Mouse (Mus musculus): ENCODE measurements at regions not wholly inside any gene's neighbourhood (a gene's known extent, or its start where the extent isn't known, plus 50 kb on each side); places are given as distances from the start of the nearest gene placed in this dataset.

DNA sequence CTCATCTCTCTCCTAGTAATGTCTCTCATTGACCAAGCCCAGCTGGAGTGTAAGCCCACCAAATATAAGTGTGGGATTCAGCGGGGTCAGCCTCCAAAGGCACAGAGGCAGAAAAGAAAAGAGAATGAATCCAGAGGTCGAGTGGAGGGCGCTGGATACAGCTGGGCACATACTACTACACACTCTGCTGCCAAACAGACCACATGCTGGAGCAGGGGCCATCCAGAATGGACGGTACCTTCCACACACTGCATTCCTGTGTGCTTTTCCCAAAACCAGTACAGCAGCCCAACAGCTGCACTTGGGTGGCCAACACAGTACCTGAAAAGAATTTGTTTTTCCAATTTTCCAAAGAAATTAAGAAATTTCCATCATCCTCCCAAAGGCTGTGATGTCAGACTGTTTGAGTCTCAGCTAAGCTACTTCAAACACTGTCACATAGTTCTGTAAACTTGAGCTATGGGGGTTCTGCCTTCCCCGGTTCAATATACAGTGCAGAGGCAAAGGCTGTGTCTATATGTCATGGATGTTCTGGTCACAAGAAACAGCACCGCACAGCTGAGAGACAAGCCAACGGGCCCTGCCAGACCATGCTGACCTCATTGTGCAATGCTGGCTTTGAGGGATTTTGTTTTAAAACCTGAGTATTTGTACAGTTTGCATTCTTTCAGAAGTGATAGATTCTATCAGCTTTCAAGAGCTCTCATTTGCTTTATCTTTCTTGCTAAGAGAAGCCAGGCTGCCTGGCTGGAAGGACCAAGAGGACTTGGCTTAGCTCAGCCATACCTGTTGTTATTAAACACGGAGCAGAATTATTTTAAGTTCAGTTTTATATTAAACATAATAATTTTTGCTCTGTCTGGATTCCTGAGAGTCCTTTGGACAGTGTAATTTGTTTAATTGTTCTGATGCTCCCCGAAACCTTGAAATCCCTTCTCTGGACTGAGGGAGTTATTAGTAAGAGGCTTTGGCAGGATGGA lies 200.3 kb upstream of the Myocd start:
- no peaks in the 10 kb centered on the region for H3K36me3 ChIP-seq (ENCODE audit: control insufficient read depth, insufficient read depth)
- H3K9ac ChIP-seq (ENCODE audit: low read depth, low read length) = no peak overlapping the region
- no peaks in the 10 kb centered on the region for H3K27me3 ChIP-seq (ENCODE audit: control insufficient read depth, insufficient read depth, low read depth, low read length)
- no peaks in the 10 kb centered on the region for H3K9me3 ChIP-seq (replicated peaks; ENCODE audit: control insufficient read depth, low read length)
- H3K4me1 ChIP-seq (ENCODE audit: control insufficient read depth, low read depth, low read length) = no peaks in the 10 kb centered on the region
- H3K27ac ChIP-seq (ENCODE audit: low read length) = no peak overlapping the region
- no peak overlapping the region for H3K4me2 ChIP-seq (ENCODE audit: low read depth, low read length)
- no peak for ATAC-seq (ENCODE audit: low read depth)
- 53% methylated on average over 9 of the region's 9 CpGs for WGBS (ENCODE audit: insufficient replicate concordance)
- no peak overlapping the region for H3K4me3 ChIP-seq (ENCODE audit: low read depth, low read length)

- Histone ChIP-seq H3K27ac (ENCODE audit: low read length) (no peak overlapping the region), H3K4me1 (ENCODE audit: control insufficient read depth, low read depth, low read length) (no peaks in the 10 kb centered on the region), H3K9me3 (replicated peaks; ENCODE audit: control insufficient read depth, low read length) (no peaks in the 10 kb centered on the region), H3K9ac (ENCODE audit: low read depth, low read length) (no peak overlapping the region), H3K4me3 (ENCODE audit: low read depth, low read length) (no peak overlapping the region), H3K27me3 (ENCODE audit: control insufficient read depth, insufficient read depth, low read depth, low read length) (no peaks in the 10 kb centered on the region), H3K4me2 (ENCODE audit: low read depth, low read length) (no peak overlapping the region), H3K36me3 (ENCODE audit: control insufficient read depth, insufficient read depth) (no peaks in the 10 kb centered on the region)
- 54% methylated on average over 4 of the region's 4 CpGs for WGBS (ENCODE audit: insufficient replicate concordance)
- ATAC-seq (ENCODE audit: low read depth) = no peak
Observed at GRCm38 (mm10) chr11:65461044-65461443, 191.3 kb upstream of the Myocd start.

GRCm38 (mm10) chr11:65448436-65448835 lies 178.6 kb upstream of the Myocd start:
- WGBS (ENCODE audit: insufficient replicate concordance) = 60% methylated on average over 3 of the region's 3 CpGs
- no peak for ATAC-seq (ENCODE audit: low read depth)
- Histone ChIP-seq H3K4me2 (ENCODE audit: low read depth, low read length) (no peak overlapping the region), H3K36me3 (ENCODE audit: control insufficient read depth, insufficient read depth) (no peaks in the 10 kb centered on the region), H3K27me3 (ENCODE audit: control insufficient read depth, insufficient read depth, low read depth, low read length) (no peaks in the 10 kb centered on the region), H3K4me3 (ENCODE audit: low read depth, low read length) (no peak overlapping the region), H3K9me3 (replicated peaks; ENCODE audit: control insufficient read depth, low read length) (no peaks in the 10 kb centered on the region), H3K4me1 (ENCODE audit: control insufficient read depth, low read depth, low read length) (no peaks in the 10 kb centered on the region), H3K27ac (ENCODE audit: low read length) (no peak overlapping the region), H3K9ac (ENCODE audit: low read depth, low read length) (no peak overlapping the region)

DNA sequence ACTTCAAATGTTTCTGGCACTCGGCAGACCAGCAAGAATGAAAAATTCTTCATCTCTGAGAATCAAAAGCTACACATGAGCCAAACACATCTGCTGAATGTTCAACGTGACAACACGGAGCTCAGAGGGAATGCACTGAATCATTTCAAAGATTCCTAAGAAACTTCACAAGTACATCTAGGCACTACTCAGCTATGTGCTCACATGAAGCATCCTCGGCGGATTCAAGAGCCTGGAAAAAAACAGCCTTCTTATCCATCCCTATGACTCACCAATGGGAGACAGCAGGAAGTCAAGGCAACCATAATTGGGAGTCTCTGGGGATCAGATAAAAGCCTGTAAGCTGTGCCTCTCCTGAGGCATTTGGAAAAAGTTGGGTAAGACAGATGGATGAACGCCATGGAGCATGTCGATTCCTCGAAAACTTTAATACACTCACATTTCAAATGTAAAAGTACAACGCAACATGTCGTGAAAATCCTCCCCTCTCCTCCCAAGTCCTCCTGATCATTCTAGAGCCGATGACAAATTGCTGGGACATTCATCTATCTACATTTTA lies 173.8 kb upstream of the Myocd start:
- H3K9me3 ChIP-seq (replicated peaks; ENCODE audit: control insufficient read depth, low read length) = no peaks in the 10 kb centered on the region
- H3K27ac ChIP-seq (ENCODE audit: low read length) = no peak overlapping the region
- no peaks in the 10 kb centered on the region for H3K4me1 ChIP-seq (ENCODE audit: control insufficient read depth, low read depth, low read length)
- H3K36me3 ChIP-seq (ENCODE audit: control insufficient read depth, insufficient read depth) = no peaks in the 10 kb centered on the region
- H3K27me3 ChIP-seq (ENCODE audit: control insufficient read depth, insufficient read depth, low read depth, low read length) = no peaks in the 10 kb centered on the region
- no peak overlapping the region for H3K9ac ChIP-seq (ENCODE audit: low read depth, low read length)
- 64% methylated on average over 11 of the region's 11 CpGs for WGBS (ENCODE audit: insufficient replicate concordance)
- ATAC-seq (ENCODE audit: low read depth) = no peak
- H3K4me2 ChIP-seq (ENCODE audit: low read depth, low read length) = no peak overlapping the region
- H3K4me3 ChIP-seq (ENCODE audit: low read depth, low read length) = no peak overlapping the region

DNA sequence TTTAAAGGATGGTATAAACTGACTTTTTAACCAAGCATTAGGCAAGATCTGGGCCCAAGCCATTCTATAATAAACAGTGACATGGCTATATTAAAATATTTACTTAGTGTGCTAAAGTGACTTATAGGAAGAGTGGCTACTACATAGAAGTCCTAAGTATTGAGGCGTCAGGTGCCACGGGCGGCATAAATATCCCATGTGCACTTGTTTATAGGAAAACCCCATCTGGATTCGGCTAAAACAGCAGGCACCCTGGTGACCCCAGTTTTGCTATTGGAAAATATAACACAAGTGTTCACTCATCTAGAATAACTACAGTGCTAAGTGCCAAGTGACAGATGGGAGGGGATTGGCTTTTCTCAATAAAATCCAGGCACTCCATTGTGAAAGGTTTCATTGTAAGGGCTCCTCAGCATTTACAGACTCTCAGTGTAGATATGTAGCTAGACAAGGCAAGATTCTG lies 165.9 kb upstream of the Myocd start:
- no peak overlapping the region for H3K4me2 ChIP-seq (ENCODE audit: low read depth, low read length)
- no peak overlapping the region for H3K4me3 ChIP-seq (ENCODE audit: low read depth, low read length)
- H3K4me1 ChIP-seq (ENCODE audit: control insufficient read depth, low read depth, low read length) = no peaks in the 10 kb centered on the region
- WGBS (ENCODE audit: insufficient replicate concordance) = 74% methylated on average over 4 of the region's 4 CpGs
- no peak overlapping the region for H3K9ac ChIP-seq (ENCODE audit: low read depth, low read length)
- no peaks in the 10 kb centered on the region for H3K9me3 ChIP-seq (replicated peaks; ENCODE audit: control insufficient read depth, low read length)
- no peak for ATAC-seq (ENCODE audit: low read depth)
- H3K27ac ChIP-seq (ENCODE audit: low read length) = no peak overlapping the region
- no peaks in the 10 kb centered on the region for H3K36me3 ChIP-seq (ENCODE audit: control insufficient read depth, insufficient read depth)
- H3K27me3 ChIP-seq (ENCODE audit: control insufficient read depth, insufficient read depth, low read depth, low read length) = no peaks in the 10 kb centered on the region

GRCm38 (mm10) chr11:65421889-65422288 lies 152.1 kb upstream of the Myocd start:
- Histone ChIP-seq H3K36me3 (ENCODE audit: control insufficient read depth, insufficient read depth) (no peaks in the 10 kb centered on the region), H3K4me3 (ENCODE audit: low read depth, low read length) (no peak overlapping the region), H3K27me3 (ENCODE audit: control insufficient read depth, insufficient read depth, low read depth, low read length) (no peaks in the 10 kb centered on the region), H3K9me3 (replicated peaks; ENCODE audit: control insufficient read depth, low read length) (no peaks in the 10 kb centered on the region), H3K4me2 (ENCODE audit: low read depth, low read length) (no peak overlapping the region), H3K4me1 (ENCODE audit: control insufficient read depth, low read depth, low read length) (no peaks in the 10 kb centered on the region), H3K27ac (ENCODE audit: low read length) (no peak overlapping the region), H3K9ac (ENCODE audit: low read depth, low read length) (no peak overlapping the region)
- ATAC-seq (ENCODE audit: low read depth) = no peak
- 7% methylated on average over 1 of the region's 1 CpGs for WGBS (ENCODE audit: insufficient replicate concordance)

- Histone ChIP-seq H3K36me3 (ENCODE audit: control insufficient read depth, insufficient read depth) (no peaks in the 10 kb centered on the region), H3K9ac (ENCODE audit: low read depth, low read length) (no peak overlapping the region), H3K4me3 (ENCODE audit: low read depth, low read length) (no peak overlapping the region), H3K4me1 (ENCODE audit: control insufficient read depth, low read depth, low read length) (no peaks in the 10 kb centered on the region), H3K4me2 (ENCODE audit: low read depth, low read length) (no peak overlapping the region), H3K9me3 (replicated peaks; ENCODE audit: control insufficient read depth, low read length) (no peaks in the 10 kb centered on the region; the same call in 1 of the 2 replicates), H3K27ac (ENCODE audit: low read length) (no peak overlapping the region), H3K27me3 (ENCODE audit: control insufficient read depth, insufficient read depth, low read depth, low read length) (no peaks in the 10 kb centered on the region)
- whole genome bisulfite sequencing (ENCODE audit: insufficient replicate concordance) = 72% methylated on average over 1 of the region's 1 CpGs
- ATAC-seq (ENCODE audit: low read depth) = no peak
Observed at GRCm38 (mm10) chr11:65408621-65409020, 138.8 kb upstream of the Myocd start.

DNA sequence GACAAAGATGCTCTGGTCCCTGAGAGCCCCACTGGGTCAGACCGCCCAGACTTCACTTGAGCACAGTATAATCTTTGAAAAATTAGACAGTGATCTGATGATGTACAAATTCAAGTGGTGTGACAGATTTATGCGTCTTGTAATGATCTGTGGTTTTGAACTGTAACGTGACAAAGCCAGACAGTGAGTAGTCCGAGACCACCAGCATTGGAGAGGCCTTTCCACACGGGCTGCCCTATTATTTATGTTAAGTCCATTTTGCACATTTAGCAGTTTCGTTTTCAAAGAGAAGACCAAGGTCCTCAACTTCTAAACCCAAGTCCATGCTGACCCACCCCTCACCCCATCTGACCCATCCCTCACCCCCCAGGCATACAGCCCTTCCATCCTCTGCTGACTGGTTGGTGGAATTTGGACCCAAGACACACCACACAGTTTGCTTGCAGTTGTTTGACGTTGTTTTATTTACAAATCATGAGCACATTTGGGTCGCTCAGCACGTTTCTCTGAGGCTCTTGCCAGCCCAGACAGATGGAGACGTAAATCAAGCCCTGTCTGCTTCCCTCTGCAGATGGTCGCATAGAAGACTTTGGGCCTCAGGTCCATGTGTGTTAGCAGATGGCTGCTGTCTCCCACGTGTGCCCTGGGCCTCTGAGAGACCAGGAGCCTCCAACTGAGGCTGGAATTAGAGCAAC lies 132.8 kb upstream of the Myocd start:
- no peak overlapping the region for H3K4me3 ChIP-seq (ENCODE audit: low read depth, low read length)
- no peaks in the 10 kb centered on the region for H3K4me1 ChIP-seq (ENCODE audit: control insufficient read depth, low read depth, low read length)
- no peak overlapping the region for H3K4me2 ChIP-seq (ENCODE audit: low read depth, low read length)
- H3K36me3 ChIP-seq (ENCODE audit: control insufficient read depth, insufficient read depth) = no peaks in the 10 kb centered on the region
- no peaks in the 10 kb centered on the region for H3K9me3 ChIP-seq (replicated peaks; ENCODE audit: control insufficient read depth, low read length)
- ATAC-seq (ENCODE audit: low read depth) = no peak
- no peaks in the 10 kb centered on the region for H3K27me3 ChIP-seq (ENCODE audit: control insufficient read depth, insufficient read depth, low read depth, low read length)
- H3K9ac ChIP-seq (ENCODE audit: low read depth, low read length) = no peak overlapping the region
- no peak overlapping the region for H3K27ac ChIP-seq (ENCODE audit: low read length)
- 47% methylated on average over 12 of the region's 12 CpGs for WGBS (ENCODE audit: insufficient replicate concordance)

GRCm38 (mm10) chr11:65389238-65389637 lies 119.4 kb upstream of the Myocd start:
- no peak overlapping the region for H3K4me3 ChIP-seq (ENCODE audit: low read depth, low read length)
- H3K9me3 ChIP-seq (replicated peaks; ENCODE audit: control insufficient read depth, low read length) = no peaks in the 10 kb centered on the region
- no peak overlapping the region for H3K27ac ChIP-seq (ENCODE audit: low read length)
- no peaks in the 10 kb centered on the region for H3K27me3 ChIP-seq (ENCODE audit: control insufficient read depth, insufficient read depth, low read depth, low read length)
- no peak for ATAC-seq (ENCODE audit: low read depth)
- H3K36me3 ChIP-seq (ENCODE audit: control insufficient read depth, insufficient read depth) = no peaks in the 10 kb centered on the region
- no peaks in the 10 kb centered on the region for H3K4me1 ChIP-seq (ENCODE audit: control insufficient read depth, low read depth, low read length)
- WGBS (ENCODE audit: insufficient replicate concordance) = 37% methylated on average over 3 of the region's 3 CpGs
- H3K9ac ChIP-seq (ENCODE audit: low read depth, low read length) = no peak overlapping the region
- H3K4me2 ChIP-seq (ENCODE audit: low read depth, low read length) = no peak overlapping the region
